Mouse (Mus musculus) ES-Bruce4 (cell line): ENCODE results near the gene Trib3. TPM values are rescaled to one million over a fixed set of nuclear protein-coding genes. Genes with fewer than 3 reads are reported as not detected.
"Not testable (repeated sequence)": the region's sequence is repeated elsewhere in the genome, so short reads cannot be mapped to it uniquely, and the experiment has no call there.

ENCODE experiments used
- H3K27ac ChIP-seq: 2 replicates; pipeline ENCODE4 v1.5.1; 2012; ENCODE audit warnings: low read length, inconsistent platforms; ENCODE audit not compliant: insufficient read depth
- H3K27me3 ChIP-seq: 2 replicates; pipeline ENCODE4 v1.6.1; 2012; ENCODE audit warnings: mild to moderate bottlenecking, low read length, inconsistent platforms; ENCODE audit not compliant: control insufficient read depth, poor library complexity, insufficient read depth, severe bottlenecking
- H3K36me3 ChIP-seq: 2 replicates; pipeline ENCODE4 v1.6.1; 2012; ENCODE audit warnings: inconsistent platforms, mild to moderate bottlenecking, low read length, moderate library complexity; ENCODE audit not compliant: control insufficient read depth, poor library complexity, insufficient read depth, severe bottlenecking
- H3K4me1 ChIP-seq: one replicate; pipeline ENCODE4 v1.8.1; 2011; ENCODE audit warnings: low read length; ENCODE audit not compliant: control insufficient read depth, insufficient read depth
- H3K4me3 ChIP-seq: 2 replicates; pipeline ENCODE4 v1.5.1; 2011; ENCODE audit warnings: low read depth, mild to moderate bottlenecking, low read length
- H3K9ac ChIP-seq: 2 replicates; pipeline ENCODE4 v1.6.1; 2012; ENCODE audit warnings: low read depth, mild to moderate bottlenecking, inconsistent platforms; ENCODE audit not compliant: poor library complexity, severe bottlenecking
- H3K9me3 ChIP-seq: replicated peaks from 2 replicates; pipeline ENCODE4 v1.6.1; 2012; ENCODE audit warnings: mild to moderate bottlenecking, low read length, inconsistent platforms; ENCODE audit not compliant: control insufficient read depth, poor library complexity, insufficient read depth, severe bottlenecking
- CTCF ChIP-seq: IDR thresholded peaks from one replicate; pipeline ENCODE4 v1.8.1; 2011; ENCODE audit warnings: low read depth, low read length
- EP300 ChIP-seq: IDR thresholded peaks from 2 replicates; pipeline ENCODE4 v1.6.1; 2011; ENCODE audit warnings: low read depth, low read length; ENCODE audit not compliant: insufficient read depth
- POLR2A ChIP-seq: IDR thresholded peaks from one replicate; pipeline ENCODE4 v1.8.1; 2011; ENCODE audit warnings: low read length; ENCODE audit not compliant: insufficient read depth
- polyA plus RNA-seq: library from polyadenylated mRNA; stranded (reverse); fragments of >200 nt; gene quantifications from 2 replicates; pipeline ENCODE4 v1.2.4, GENCODE M21; 2011; ENCODE audit warnings: low read depth; ENCODE audit not compliant: missing spikeins, insufficient read depth, insufficient read length

Gene Trib3
- polyA plus RNA-seq, 1 experiment = 12.3 TPM

DNA sequence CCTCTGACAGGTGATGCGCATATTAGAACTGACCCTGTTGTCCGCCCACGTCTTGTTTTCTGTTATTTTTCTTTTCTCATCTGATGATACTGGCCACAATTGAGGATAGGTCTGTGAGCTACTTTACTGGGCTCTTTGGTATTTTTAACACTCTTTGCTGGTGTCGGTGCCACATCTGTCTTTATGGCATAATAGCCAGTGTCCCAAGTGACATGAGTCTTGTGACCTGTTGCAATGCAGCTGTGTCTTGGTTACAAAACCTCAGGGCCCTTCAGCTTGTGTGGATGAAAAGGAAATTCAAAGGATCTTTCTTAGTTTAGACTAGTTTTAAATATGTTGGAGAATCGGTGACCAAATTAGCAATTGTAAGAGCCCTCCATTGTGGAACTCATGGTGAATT lies 49.3 kb downstream of the Trib3 start:
- no peaks in the 10 kb centered on the region for H3K4me1 ChIP-seq
- H3K9ac ChIP-seq = peak overlapping the region; percentile 92; the same call in 1 of the 2 replicates
- no peaks in the 10 kb centered on the region for H3K9me3 ChIP-seq
- no peak overlapping the region for H3K27ac ChIP-seq
- no peaks in the 10 kb centered on the region for H3K36me3 ChIP-seq
- no peak for TF ChIP-seq EP300
- no peak for TF ChIP-seq CTCF
- TF ChIP-seq POLR2A = no peak
- H3K27me3 ChIP-seq = no peaks in the 10 kb centered on the region
- H3K4me3 ChIP-seq = peak overlapping the region; percentile 79

DNA sequence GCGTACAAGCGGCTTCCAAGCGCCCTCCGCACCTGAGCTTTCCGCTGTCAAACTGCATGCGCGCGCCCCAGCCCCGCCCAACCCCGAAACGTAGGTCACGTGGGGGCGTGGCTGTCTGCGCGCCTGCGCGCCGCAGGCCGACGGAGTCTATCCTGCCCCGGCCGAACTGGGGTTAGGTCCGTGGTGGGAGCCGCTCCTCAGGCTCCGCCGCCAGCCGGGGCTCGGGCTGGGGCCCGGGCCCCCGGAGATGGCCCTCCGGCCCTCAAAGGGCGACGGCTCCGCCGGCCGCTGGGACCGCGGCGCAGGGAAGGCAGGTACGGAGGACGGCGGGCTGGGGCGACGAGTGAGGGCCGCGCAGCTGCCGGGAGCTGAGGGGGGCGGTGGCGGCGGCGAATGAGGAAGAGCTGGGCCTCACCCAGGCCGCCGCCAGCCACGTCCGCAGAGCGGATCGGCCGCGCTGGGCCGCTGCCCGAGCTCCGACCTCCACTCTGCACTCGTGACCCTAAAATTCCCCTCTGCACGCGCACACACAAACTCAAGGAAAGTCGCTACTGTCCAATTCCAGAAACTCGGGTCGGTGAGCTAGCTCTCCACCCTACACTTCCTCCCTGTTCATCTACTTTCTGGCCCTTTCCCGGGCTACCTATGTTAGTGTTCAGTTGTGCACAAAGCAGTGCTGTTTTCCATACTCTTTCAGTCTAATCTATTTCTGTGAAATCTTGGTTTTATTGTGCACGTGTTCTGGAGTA lies 49.9 kb downstream of the Trib3 start, which contains the start of gene Tbc1d20:
Tbc1d20 (plus strand) TSS at position 102 of the 749 bp plus-strand sequence.
- H3K4me3 ChIP-seq = peak within 1 kb of the TSS; percentile 79
- H3K9ac ChIP-seq = peak within 1 kb of the TSS; percentile 92
- no peaks in the 10 kb centered on the region for H3K27me3 ChIP-seq
- H3K27ac ChIP-seq = no peak within 1 kb of the TSS
- H3K9me3 ChIP-seq = no peaks in the 10 kb centered on the region
- H3K4me1 ChIP-seq = no peaks in the 10 kb centered on the region
- H3K36me3 ChIP-seq = no peaks in the 10 kb centered on the region
- TF ChIP-seq POLR2A = peak; percentile 67
- TF ChIP-seq EP300 = no peak

DNA sequence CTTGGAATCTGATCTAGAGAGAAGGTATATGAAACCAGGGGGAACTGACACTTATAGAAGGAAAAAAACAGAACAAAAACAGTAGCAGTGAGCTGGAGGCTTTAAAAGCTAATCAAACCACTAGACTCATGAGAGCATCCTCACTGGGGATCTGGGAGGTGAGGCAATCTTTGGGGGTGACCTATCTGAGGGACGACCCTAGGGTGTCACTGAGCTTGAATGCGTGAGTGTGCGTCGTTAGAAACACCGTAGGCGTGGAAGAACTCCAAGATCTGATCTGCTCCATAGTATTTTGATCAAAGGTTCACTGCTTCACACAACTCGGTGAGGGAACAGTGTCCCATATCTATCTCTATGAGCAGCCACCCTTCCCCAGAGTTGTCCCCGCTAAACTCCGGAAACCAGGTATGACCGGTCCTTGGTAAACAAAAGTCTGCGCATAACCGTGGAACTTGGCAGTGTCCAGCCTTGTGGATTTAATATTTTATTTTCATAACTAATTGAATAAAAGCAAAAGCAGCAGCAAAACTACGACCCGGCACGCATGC lies 50.6 kb downstream of the Trib3 start:
- Histone ChIP-seq H3K4me1 (no peaks in the 10 kb centered on the region), H3K27ac (no peak overlapping the region)

DNA sequence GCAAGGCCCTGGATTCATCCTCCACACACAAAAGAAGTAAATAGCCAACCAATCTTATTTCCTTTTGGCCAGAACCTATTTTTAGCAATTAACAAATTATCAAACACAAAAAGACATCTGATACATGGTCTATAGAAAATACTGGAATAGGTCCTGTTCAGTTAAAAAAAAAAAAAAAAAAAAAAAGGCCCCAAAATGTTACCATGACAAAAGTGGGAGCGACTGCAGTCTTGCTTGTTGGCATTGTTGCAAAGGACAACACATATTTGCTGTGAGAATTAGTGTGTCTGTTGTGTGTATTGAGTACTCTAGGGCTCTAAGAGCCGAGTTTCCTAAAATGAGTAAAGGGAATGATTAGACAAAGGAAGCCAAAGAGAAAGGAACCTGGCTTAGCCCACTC lies 51.4 kb downstream of the Trib3 start:
- H3K4me3 ChIP-seq = no peak overlapping the region

More for the DNA sequence above, 50.6 kb downstream of the Trib3 start:
- H3K4me3 ChIP-seq = peak overlapping the region; percentile 69
- TF ChIP-seq CTCF = no peak
- TF ChIP-seq POLR2A = no peak
- no peak for TF ChIP-seq EP300
- H3K36me3 ChIP-seq = no peaks in the 10 kb centered on the region
- no peaks in the 10 kb centered on the region for H3K27me3 ChIP-seq
- no peaks in the 10 kb centered on the region for H3K9me3 ChIP-seq
- peak overlapping the region; percentile 92 for H3K9ac ChIP-seq

DNA sequence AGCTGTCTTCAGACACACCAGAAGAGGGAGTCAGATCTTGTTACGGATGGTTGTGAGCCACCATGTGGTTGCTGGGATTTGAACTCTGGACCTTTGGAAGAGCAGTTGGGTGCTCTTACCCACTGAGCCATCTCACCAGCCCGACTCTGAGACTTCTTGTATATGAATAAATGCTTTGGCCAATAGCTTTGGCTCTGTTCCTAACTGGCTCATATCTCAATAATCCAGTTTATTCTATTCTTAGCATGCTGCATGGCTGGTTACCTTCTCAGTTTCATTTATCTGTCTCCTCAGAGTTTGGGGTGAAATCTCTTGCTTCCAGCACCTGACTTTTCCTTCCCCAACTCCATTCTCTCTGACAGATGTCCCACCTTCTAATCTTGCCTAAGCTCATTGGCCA lies 54.2 kb downstream of the Trib3 start:
- not testable (repeated sequence) for H3K9me3 ChIP-seq, H3K4me3 ChIP-seq
- peaks cover 12% of the 10 kb centered on the region for H3K36me3 ChIP-seq

More for the DNA sequence above, 51.4 kb downstream of the Trib3 start:
- Histone ChIP-seq H3K4me1 (no peaks in the 10 kb centered on the region), H3K9ac (no peak overlapping the region), H3K9me3 (no peaks in the 10 kb centered on the region), H3K36me3 (no peaks in the 10 kb centered on the region), H3K27me3 (no peaks in the 10 kb centered on the region), H3K27ac (no peak overlapping the region)
- TF ChIP-seq CTCF (no peak), EP300 (no peak), POLR2A (no peak)

DNA sequence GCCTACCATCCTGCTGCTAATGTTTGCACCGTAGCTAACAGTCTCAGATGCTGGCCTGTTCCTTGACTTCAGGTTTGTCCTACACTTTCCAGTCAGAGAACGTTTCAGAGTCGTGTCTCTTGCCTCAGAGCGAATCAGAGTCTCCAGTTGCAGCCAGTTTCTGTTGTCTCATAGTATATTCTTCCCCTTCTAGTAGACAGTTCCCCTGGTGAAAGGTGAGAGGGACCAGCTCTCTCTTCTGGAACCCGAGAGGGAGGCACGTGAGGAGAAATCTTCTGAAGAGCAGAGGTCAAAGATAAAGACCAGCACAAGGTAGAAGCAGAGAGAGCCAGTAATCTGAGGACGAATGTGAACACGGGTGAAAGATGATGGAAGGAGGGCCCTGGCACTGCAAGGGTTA lies 55.8 kb downstream of the Trib3 start:
- Histone ChIP-seq H3K27me3 (no peaks in the 10 kb centered on the region), H3K36me3 (peaks cover 28% of the 10 kb centered on the region), H3K4me3 (no peak overlapping the region), H3K9ac (no peak overlapping the region), H3K27ac (no peak overlapping the region), H3K4me1 (no peaks in the 10 kb centered on the region), H3K9me3 (no peaks in the 10 kb centered on the region)
- TF ChIP-seq EP300 (no peak), CTCF (no peak), POLR2A (no peak)

More for the DNA sequence above, 54.2 kb downstream of the Trib3 start:
- not testable (repeated sequence) for H3K4me1 ChIP-seq, H3K27me3 ChIP-seq, H3K9ac ChIP-seq, H3K27ac ChIP-seq
